Mouse (Mus musculus) heart, adult 2 months (tissue): ENCODE results near the gene Lrtm2.

Experiments used
- CTCF ChIP-seq: fragments of 200-600 bp; IDR thresholded peaks from 2 replicates; pipeline ENCODE4 v1.8.1; 2022; ENCODE audit warnings: antibody characterized with exemption, mild to moderate bottlenecking, moderate library complexity
- EP300 ChIP-seq: fragments of 200-500 bp; IDR thresholded peaks from 2 replicates; pipeline ENCODE4 v1.6.1; 2011; ENCODE audit warnings: low read depth, low read length, control low read depth; ENCODE audit not compliant: insufficient read depth
- POLR2A ChIP-seq: fragments of 200-500 bp; IDR thresholded peaks from 2 replicates; pipeline ENCODE4 v1.6.1; 2011; ENCODE audit warnings: mild to moderate bottlenecking, low read depth, low read length, control low read depth; ENCODE audit not compliant: insufficient read depth

DNA sequence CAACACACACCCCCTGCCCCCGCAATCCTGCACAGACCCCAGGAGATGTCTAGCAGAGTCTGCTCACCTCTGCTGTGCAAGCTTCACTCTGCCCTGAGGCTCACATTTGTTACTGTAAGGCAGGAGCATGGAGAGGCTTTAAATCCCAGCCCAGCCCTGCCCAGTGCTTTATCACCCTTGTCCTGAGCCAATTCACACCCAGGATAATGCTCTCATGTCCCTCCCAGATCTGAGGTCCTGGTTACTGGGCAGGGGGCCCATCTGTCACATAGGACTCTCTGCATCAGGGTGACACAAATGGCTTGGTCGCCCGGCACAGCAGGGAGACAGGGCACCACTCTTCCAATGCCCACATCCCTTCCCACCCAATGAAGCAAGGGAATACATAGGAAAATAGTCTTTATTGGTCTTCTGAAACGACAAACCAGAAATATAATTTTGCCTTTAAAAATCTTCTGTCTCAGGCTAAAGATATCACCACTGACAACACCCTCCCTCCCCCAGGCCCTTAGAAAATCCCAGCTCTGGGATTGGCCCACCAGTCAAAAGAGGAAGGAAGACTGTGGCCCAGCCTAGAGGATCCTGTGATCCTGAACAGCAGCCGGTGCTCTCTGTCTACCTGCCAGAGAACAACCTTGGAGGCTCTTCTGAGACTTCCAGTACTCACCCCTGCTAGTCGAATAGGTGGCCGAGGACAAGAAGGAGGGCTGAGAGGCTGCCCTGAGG is 15.7 kb downstream of the Lrtm2 start:
- TF ChIP-seq CTCF (no peak), POLR2A (no peak), EP300 (no peak)
